Mouse (Mus musculus): ENCODE data around the gene Coro6.

Coro6 gene

GRCm38 (mm10) chr11:77465111-77465510 is 2.9 kb downstream of the Coro6 start:
- DNase-seq: no peak

GRCm38 (mm10) chr11:77466544-77466943 is 4.3 kb downstream of the Coro6 start:
- DNase-seq: no peak

- DNase-seq: peak; percentile 96
These were observed 4.9 kb downstream of the Coro6 start for GRCm38 (mm10) chr11:77467157-77467556.

- peak; percentile 96 for DNase-seq
These were observed 5.6 kb downstream of the Coro6 start for GRCm38 (mm10) chr11:77467784-77468183.

GRCm38 (mm10) chr11:77468397-77468796 is 6.2 kb downstream of the Coro6 start:
- DNase-seq: no peak

GRCm38 (mm10) chr11:77471407-77471806 is 9.2 kb downstream of the Coro6 start:
- DNase-seq: no peak

- no peak for DNase-seq
These were observed 10.6 kb downstream of the Coro6 start for GRCm38 (mm10) chr11:77472775-77473174.

GRCm38 (mm10) chr11:77476216-77476615 is 14.0 kb downstream of the Coro6 start:
- no peak for DNase-seq

- DNase-seq: no peak
These were observed 14.7 kb downstream of the Coro6 start for GRCm38 (mm10) chr11:77476895-77477294.

GRCm38 (mm10) chr11:77483043-77483442 is 20.8 kb downstream of the Coro6 start:
- DNase-seq: no peak

GRCm38 (mm10) chr11:77483510-77484255 is 21.5 kb downstream of the Coro6 start:
- DNase-seq: peak; percentile 78

- DNase-seq: no peak
These were observed 23.0 kb downstream of the Coro6 start for GRCm38 (mm10) chr11:77485229-77485628.

GRCm38 (mm10) chr11:77486798-77487197 is 24.6 kb downstream of the Coro6 start:
- no peak for DNase-seq

- peak; percentile 66 for DNase-seq
These were observed 26.8 kb downstream of the Coro6 start for GRCm38 (mm10) chr11:77488771-77489581.

GRCm38 (mm10) chr11:77489591-77490235 is 27.5 kb downstream of the Coro6 start, which contains the start of gene Ankrd13b:
Ankrd13b (minus strand) TSS chr11:77489678.
- peak; percentile 78 for DNase-seq

- no peak for DNase-seq
These were observed 28.2 kb downstream of the Coro6 start for GRCm38 (mm10) chr11:77490451-77490850.

GRCm38 (mm10) chr11:77491123-77491501 is 28.9 kb downstream of the Coro6 start:
- DNase-seq: peak; percentile 98

GRCm38 (mm10) chr11:77491502-77492291 is 29.5 kb downstream of the Coro6 start:
- no peak for DNase-seq

- peak; percentile 76 for DNase-seq
These were observed 30.2 kb downstream of the Coro6 start for GRCm38 (mm10) chr11:77492311-77492871.

- DNase-seq: peak; percentile 94
These were observed 30.7 kb downstream of the Coro6 start for GRCm38 (mm10) chr11:77492911-77493332.

GRCm38 (mm10) chr11:77493512-77494343 is 31.5 kb downstream of the Coro6 start, which contains the start of gene Git1:
Git1 (plus strand) TSS chr11:77493562.
- DNase-seq: peak; percentile 75

Measured in thymus, postnatal 4 days (tissue).